Mouse (Mus musculus) cortical plate, adult 2 months (tissue): ENCODE results near the gene Gm10073.

Source experiments
- CTCF ChIP-seq: fragments of 200-500 bp; IDR thresholded peaks from 2 replicates; pipeline ENCODE4 v1.5.1; 2011; ENCODE audit warnings: mild to moderate bottlenecking, control low read depth, low read length; ENCODE audit not compliant: insufficient read depth; ENCODE audit errors: extremely low read depth
- POLR2A ChIP-seq: fragments of 200-500 bp; IDR thresholded peaks from 2 replicates; pipeline ENCODE4 v1.6.1; 2011; ENCODE audit warnings: mild to moderate bottlenecking, low read length, control low read depth; ENCODE audit not compliant: insufficient read depth; ENCODE audit errors: extremely low read depth

DNA sequence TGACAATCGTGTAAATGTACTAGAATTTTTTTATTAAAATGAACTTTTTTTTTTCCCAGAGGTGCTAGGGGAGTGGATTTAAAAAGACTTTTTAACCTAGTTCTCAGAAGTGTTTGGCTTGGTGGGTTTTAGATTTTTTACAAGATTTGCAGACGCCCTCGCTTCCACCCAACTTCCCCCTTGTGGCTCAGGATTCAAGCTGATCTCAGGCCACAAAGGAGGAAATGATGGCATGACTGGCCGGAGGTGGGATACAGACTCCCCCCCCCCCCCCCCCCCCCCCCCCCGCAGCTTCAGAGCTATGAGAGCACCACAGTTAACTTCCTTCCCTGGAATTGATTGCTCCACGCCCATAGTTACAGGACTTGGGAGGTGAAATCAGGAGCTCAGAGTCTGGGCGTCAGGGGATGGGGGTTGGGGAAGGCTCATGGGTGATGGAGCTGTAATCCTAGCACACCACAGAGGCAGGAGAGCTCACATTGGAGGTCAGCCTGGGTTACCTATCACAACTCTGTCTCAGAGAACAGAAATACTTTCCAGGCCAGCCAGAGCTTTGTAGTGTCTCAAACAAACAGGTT, 17.1 kb downstream of the Gm10073 start:
- TF ChIP-seq CTCF = no peak
- TF ChIP-seq POLR2A = no peak
